Mouse (Mus musculus) intestine, embryonic 14.5 days (tissue): ENCODE data around the gene Gstm6. TPM values are rescaled to one million over a fixed set of nuclear protein-coding genes. Genes with fewer than 3 reads are reported as not detected.
"Not testable (repeated sequence)": the region's sequence is repeated elsewhere in the genome, so short reads cannot be mapped to it uniquely, and the experiment has no call there.

Experiments
- ATAC-seq: fragments of 200-750 bp; cut with Nextera tagmentation; replicated peaks from 2 replicates; pipeline ENCODE4 v1.8.0; 2017; ENCODE audit warnings: low read depth, moderate number of reproducible peaks, moderate TSS enrichment, moderate library complexity; ENCODE audit not compliant: low FRiP score, low TSS enrichment
- DNase-seq: peaks from one replicate; pipeline ENCODE4 v3.0.0-alpha.2; 2018; ENCODE audit warnings: low spot score
- H3K27ac ChIP-seq: fragments of 300-500 bp; sonication (generic); 2 replicates; pipeline ENCODE4 v1.5.1; 2014; ENCODE audit warnings: low read depth, mild to moderate bottlenecking, control low read depth
- H3K27me3 ChIP-seq: fragments of 300-500 bp; sonication (generic); replicated peaks from 2 replicates; pipeline ENCODE4 v1.6.1; 2014; ENCODE audit warnings: low read length, control low read depth; ENCODE audit not compliant: control insufficient read depth, insufficient read depth
- H3K36me3 ChIP-seq: fragments of 300-500 bp; sonication (generic); 2 replicates; pipeline ENCODE4 v1.6.1; 2014; ENCODE audit warnings: low read length, control low read depth; ENCODE audit not compliant: control insufficient read depth, insufficient read depth
- H3K4me1 ChIP-seq: fragments of 300-500 bp; sonication (generic); replicated peaks from 2 replicates; pipeline ENCODE4 v1.6.1; 2014; ENCODE audit warnings: low read length, control low read depth, mixed read lengths; ENCODE audit not compliant: control insufficient read depth, insufficient read depth
- H3K4me2 ChIP-seq: fragments of 300-500 bp; sonication (generic); 2 replicates; pipeline ENCODE4 v1.6.1; 2014; ENCODE audit warnings: low read length
- H3K4me3 ChIP-seq: fragments of 300-500 bp; sonication (generic); 2 replicates; pipeline ENCODE4 v1.5.1; 2014; ENCODE audit warnings: low read depth, low read length, control low read depth, mixed read lengths
- H3K9ac ChIP-seq: fragments of 300-500 bp; sonication (generic); 2 replicates; pipeline ENCODE4 v1.6.1; 2014; ENCODE audit warnings: mild to moderate bottlenecking, low read length
- H3K9me3 ChIP-seq: fragments of 300-500 bp; sonication (generic); 2 replicates; pipeline ENCODE4 v1.6.1; 2016; ENCODE audit warnings: low read length, control low read depth; ENCODE audit not compliant: control insufficient read depth
- WGBS: fragments of 180-500 bp; shearing (Covaris S2); extraction: QIAGEN DNeasy Blood & Tissue Kit; methylation state at CpG from one replicate; pipeline ENCODE4 v1.1.7; 2014; 5-methylcytosine and 5-hydroxymethylcytosine counted together
- polyA plus RNA-seq: library from polyadenylated mRNA; unstranded; fragments of >200 nt; fragmentation: Nextera tagmentation; extraction: Ambion mirVana; gene quantifications from 2 replicates; pipeline ENCODE4 v1.2.1, GENCODE M21; 2014

Gene Gstm6
- polyA plus RNA-seq, 1 experiment from 2014 or later: 11.6 TPM

DNA sequence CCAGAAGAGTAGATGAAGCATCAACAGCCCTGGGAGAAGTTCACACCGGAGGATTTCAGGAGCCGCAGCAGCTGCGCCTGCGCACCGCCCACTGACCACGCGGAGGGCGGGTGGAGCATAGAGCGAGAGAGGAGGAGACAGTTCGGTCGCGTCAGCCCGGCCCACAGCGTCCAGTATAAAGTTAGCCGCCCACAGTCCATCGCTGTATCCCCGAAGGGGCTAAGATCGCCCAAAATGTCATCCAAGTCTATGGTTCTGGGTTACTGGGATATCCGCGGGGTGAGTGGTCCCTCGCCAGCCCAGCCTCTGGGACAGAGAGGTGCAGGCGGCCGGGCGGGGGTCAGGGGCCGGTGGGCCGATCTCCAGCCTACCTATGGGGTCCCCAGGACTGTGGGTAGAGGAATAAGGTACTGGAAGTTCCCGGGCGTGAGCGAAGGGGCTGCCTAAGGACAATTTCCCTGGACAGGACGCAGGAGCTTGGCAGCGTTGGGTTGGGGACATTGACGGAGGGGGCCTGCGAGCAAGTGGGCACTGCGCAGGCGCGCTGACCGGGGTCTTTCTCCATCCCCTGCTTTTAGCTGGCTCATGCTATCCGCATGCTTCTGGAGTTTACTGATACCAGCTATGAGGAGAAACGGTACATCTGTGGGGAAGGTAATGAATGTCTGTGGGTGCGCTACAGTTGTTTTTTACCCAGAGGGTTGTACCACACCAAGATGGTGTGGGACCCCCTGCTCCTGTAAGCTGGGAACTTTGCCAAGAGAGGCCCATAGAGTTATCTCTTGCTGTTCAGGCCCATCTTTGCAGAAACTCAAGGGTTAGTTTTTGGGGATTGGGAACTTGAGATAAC is 47.6 kb downstream of the Gstm6 start, which contains the start of gene Gstm5:
Gene Gstm5, plus strand, starts transcription at position 102 of the 850 bp plus-strand sequence.
- ATAC-seq (peak; percentile 92), DNase-seq (peak; percentile 89)
- Histone ChIP-seq H3K4me2 (peak within 1 kb of the TSS; percentile 69), H3K27me3 (no peaks in the 10 kb centered on the region), H3K4me1 (peaks cover 3% of the 10 kb centered on the region; the same call in 1 of the 2 replicates), H3K36me3 (peaks cover 33% of the 10 kb centered on the region), H3K9ac (peak within 1 kb of the TSS; percentile 74), H3K9me3 (no peaks in the 10 kb centered on the region), H3K4me3 (peak within 1 kb of the TSS; percentile 70), H3K27ac (peak within 1 kb of the TSS; percentile 67)
- WGBS: 6% methylated on average over 40 of the region's 40 CpGs

DNA sequence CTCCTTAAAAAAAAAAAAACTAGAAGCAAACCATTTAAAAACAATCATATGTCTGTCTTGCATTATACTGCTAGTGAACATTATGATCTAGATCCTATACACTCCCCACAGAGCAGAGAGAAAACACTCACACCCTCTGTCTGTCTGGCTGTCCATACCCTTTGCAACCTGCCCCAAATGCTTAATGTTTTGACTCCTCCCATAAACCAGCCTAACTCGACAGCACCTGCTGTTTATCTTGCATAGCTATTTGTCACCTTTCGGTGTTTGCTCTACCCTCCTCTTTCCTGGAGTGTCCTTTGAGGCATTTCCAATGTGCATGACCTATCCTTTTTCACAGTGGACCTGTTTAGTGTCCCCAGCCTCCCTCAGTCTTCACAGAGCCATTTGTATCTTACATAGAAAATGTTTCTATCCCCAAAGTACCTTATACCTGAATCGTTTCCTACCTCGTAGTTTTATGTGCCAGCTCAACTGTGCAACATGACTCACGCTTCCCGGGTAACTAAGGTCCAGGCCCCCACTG is 48.3 kb downstream of the Gstm6 start:
- WGBS: 6% methylated on average over 6 of the region's 6 CpGs
- Histone ChIP-seq H3K4me1 (peaks cover 3% of the 10 kb centered on the region; the same call in 1 of the 2 replicates), H3K36me3 (peaks cover 33% of the 10 kb centered on the region), H3K4me3 (peak overlapping the region; percentile 70), H3K9ac (peak overlapping the region; percentile 74), H3K27me3 (no peaks in the 10 kb centered on the region), H3K27ac (0 out of 2 replicates have a peak overlapping the region, but pooled peaks have one; percentile 67), H3K9me3 (no peaks in the 10 kb centered on the region), H3K4me2 (peak overlapping the region; percentile 69)
- peak; percentile 26; the same call in 1 of the 2 replicates for ATAC-seq
- DNase-seq: no peak

DNA sequence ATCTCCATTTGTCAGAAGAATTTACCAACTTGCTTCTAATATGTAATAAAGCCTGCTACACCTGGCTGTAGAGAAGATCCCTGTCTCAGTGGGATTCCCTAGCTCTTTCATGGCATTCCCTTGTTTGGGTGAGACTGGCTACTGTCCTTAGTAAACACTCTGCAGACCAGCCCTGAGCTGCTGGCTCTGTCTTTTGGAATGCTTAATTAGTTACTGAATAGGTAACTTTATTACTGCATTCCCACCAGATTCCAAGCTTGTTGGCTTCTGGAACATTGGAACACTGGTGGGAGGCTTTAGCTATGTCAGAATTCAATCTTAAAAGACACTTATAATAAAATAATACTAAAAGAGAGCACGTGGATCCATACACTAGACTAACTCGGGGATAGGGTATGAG is 54.3 kb downstream of the Gstm6 start:
- not testable (repeated sequence) for H3K4me3 ChIP-seq, H3K4me2 ChIP-seq, H3K9ac ChIP-seq, ATAC-seq, H3K27me3 ChIP-seq, H3K4me1 ChIP-seq, DNase-seq, H3K27ac ChIP-seq, H3K9me3 ChIP-seq
- H3K36me3 ChIP-seq: 0 out of 2 replicates have a peak, but pooled peaks cover 14% of the 10 kb centered on the region
- WGBS: 89% methylated on average over 2 of the region's 2 CpGs

Other genes with a start within 250 kb of the Gstm6 start
- gene Ahcyl1, start 247.2 kb downstream of the Gstm6 start, polyA plus RNA-seq: 95.0 and 104 TPM in 2 replicates
- gene Csf1, start 183.3 kb downstream of the Gstm6 start, polyA plus RNA-seq: 13.3 and 13.6 TPM in 2 replicates
- 66.9 and 82.6 TPM in 2 replicates for gene Eps8l3, start 66.5 kb downstream of the Gstm6 start, polyA plus RNA-seq
- gene Gstm5, start 47.9 kb downstream of the Gstm6 start, polyA plus RNA-seq: 196 and 223 TPM in 2 replicates
- 21.3 and 23.4 TPM in 2 replicates for gene Gstm7, start 11.9 kb downstream of the Gstm6 start, polyA plus RNA-seq
- 27.3 and 41.6 TPM in 2 replicates for gene Gstm3, start 25.5 kb upstream of the Gstm6 start, polyA plus RNA-seq
- 140 and 141 TPM in 2 replicates for gene Gstm2, start 42.7 kb upstream of the Gstm6 start, polyA plus RNA-seq
- gene Gstm1, start 74.2 kb upstream of the Gstm6 start, polyA plus RNA-seq: 186 and 220 TPM in 2 replicates
- gene Gstm4, start 101.1 kb upstream of the Gstm6 start, polyA plus RNA-seq: 20.4 and 20.6 TPM in 2 replicates
- gene Ampd2, start 142.9 kb upstream of the Gstm6 start, polyA plus RNA-seq: 38.6 and 42.2 TPM in 2 replicates
- gene Gnat2, start 149.0 kb upstream of the Gstm6 start, polyA plus RNA-seq: 0.93 and 1.6 TPM in 2 replicates
- gene Gnai3, start 202.4 kb upstream of the Gstm6 start, polyA plus RNA-seq: 171 and 182 TPM in 2 replicates
- 0.04 and 0.26 TPM in 2 replicates for gene Gpr61, start 211.1 kb upstream of the Gstm6 start, polyA plus RNA-seq
- gene Amigo1, start 242.6 kb upstream of the Gstm6 start, polyA plus RNA-seq: 3.0 and 3.5 TPM in 2 replicates